Mouse (Mus musculus) spleen, adult 2 months (tissue): Measurements from ENCODE around the gene Sema4d. TPM values are rescaled to one million over a fixed set of nuclear protein-coding genes. Genes with fewer than 3 reads are reported as not detected.

ENCODE experiments used
- DNase-seq, 2 experiments: peaks; one replicate each; pipeline versions ENCODE4 v3.0.0 to v3.0.0-alpha.2; 2012 to 2021; ENCODE audit warnings: low spot score in 2 of 2, low read depth in 1 of 2
- H3K27ac ChIP-seq: fragments of 200-500 bp; 2 replicates; pipeline ENCODE4 v1.5.1; 2012; ENCODE audit warnings: low read length, inconsistent platforms; ENCODE audit not compliant: insufficient read depth
- H3K27me3 ChIP-seq: fragments of 200-500 bp; 2 replicates; pipeline ENCODE4 v1.6.1; 2012; ENCODE audit warnings: mild to moderate bottlenecking, moderate library complexity, low read length, inconsistent platforms; ENCODE audit not compliant: control insufficient read depth, insufficient read depth
- H3K36me3 ChIP-seq: fragments of 200-500 bp; 2 replicates; pipeline ENCODE4 v1.6.1; 2012; ENCODE audit warnings: mild to moderate bottlenecking, low read length, inconsistent platforms; ENCODE audit not compliant: control insufficient read depth, insufficient read depth
- H3K4me1 ChIP-seq: fragments of 200-500 bp; 2 replicates; pipeline ENCODE4 v1.6.1; 2011; ENCODE audit warnings: inconsistent platforms; ENCODE audit not compliant: control insufficient read depth, insufficient read depth, insufficient read length
- H3K4me3 ChIP-seq: fragments of 200-500 bp; 2 replicates; pipeline ENCODE4 v1.5.1; 2011; ENCODE audit warnings: mild to moderate bottlenecking, inconsistent platforms; ENCODE audit not compliant: insufficient read depth, insufficient read length; ENCODE audit errors: extremely low read depth
- CTCF ChIP-seq: fragments of 200-500 bp; IDR thresholded peaks from 2 replicates; pipeline ENCODE4 v1.5.1; 2011; ENCODE audit warnings: mild to moderate bottlenecking, inconsistent platforms; ENCODE audit not compliant: insufficient read depth, insufficient read length, insufficient replicate concordance; ENCODE audit errors: extremely low read depth
- POLR2A ChIP-seq: fragments of 200-500 bp; IDR thresholded peaks from 2 replicates; pipeline ENCODE4 v1.6.1; 2011; ENCODE audit warnings: low read depth, low read length, inconsistent platforms
- WGBS: fragments of 180-500 bp; shearing (Covaris S2); methylation state at CpG from one replicate; pipeline ENCODE4 v1.1.7; 2018; 5-methylcytosine and 5-hydroxymethylcytosine counted together
- polyA plus RNA-seq: library from polyadenylated mRNA; depleted of rRNA; stranded (reverse); fragments of >200 nt; gene quantifications from 2 replicates; pipeline ENCODE4 v1.2.3, GENCODE M21; 2012

The Sema4d gene
- polyA plus RNA-seq, 1 experiment: 77.0 TPM

DNA sequence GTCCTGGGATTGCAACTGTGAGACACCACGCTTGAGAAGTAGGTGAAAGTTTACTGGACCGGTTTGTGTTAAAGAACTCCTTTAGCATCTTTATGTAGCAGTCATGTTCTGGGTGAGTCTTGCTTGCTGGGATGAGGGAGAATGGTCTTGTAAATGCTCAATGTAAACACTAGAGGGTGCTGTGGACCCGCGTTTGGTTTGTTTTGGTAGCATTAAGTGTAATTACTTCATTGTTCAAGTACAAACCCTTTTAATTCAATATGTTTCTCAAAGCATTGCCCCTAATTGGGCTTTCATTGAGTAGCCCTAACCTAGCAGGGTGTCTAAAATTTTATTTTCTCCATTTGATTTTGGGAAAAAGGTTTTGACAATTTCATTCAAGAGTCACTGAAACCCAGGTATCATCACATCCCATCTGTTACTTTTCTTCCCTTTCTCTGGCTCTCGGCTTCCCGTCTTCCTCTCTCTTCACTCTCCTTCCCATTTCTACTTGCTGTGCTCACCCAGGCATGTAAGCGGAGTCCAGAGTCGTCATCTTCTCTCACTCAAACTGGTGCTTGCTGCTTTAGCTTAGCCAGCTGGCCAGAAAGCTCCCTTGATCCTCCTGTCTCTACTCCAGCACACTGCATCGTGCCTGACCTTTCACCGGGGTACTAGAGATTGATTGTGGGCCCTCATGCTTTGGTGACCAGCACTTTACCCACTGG is 37.4 kb upstream of the Sema4d start:
- Histone ChIP-seq H3K27ac (no peak overlapping the region), H3K4me3 (no peak overlapping the region), H3K4me1 (no peaks in the 10 kb centered on the region), H3K27me3 (no peaks in the 10 kb centered on the region), H3K36me3 (no peaks in the 10 kb centered on the region)
- TF ChIP-seq POLR2A: no peak
- peak; percentile 16; the same call in 1 of the 2 replicates for TF ChIP-seq CTCF
- peak in 1 of 2 experiments; percentile 30 for DNase-seq
- 35% methylated on average over 10 of the region's 10 CpGs for WGBS

DNA sequence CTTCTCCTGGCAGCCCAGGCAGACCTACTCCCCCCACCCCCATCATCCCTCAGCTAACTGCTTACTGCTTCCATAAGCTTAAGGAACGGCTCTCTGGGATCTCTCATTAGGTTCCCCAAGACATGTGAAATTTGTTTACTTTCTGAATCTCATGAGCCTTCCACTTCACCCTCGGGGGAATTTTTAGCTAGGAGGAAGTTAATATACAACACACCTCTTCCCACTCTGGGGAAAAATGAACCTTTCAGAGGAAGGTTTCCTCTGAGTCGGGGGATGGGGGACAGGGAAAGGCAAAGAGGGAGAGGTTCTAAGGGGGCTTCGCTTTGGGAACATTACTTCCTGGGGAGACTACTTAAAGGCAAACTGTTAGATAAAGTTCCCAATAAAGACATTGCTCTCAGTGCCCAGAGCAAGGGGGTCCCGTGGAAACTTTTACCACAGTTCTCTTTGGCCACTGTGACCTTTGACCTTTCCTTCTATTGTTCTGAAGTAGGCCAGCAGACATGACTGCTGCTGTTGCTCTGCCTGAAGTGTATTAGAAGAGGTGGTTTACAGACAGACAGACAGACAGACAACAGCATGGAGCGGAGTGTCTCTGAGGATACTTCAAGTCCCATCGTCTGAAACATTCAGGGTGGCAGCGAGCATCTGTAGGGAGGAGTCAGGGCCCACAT is 30.4 kb upstream of the Sema4d start:
- no peaks in the 10 kb centered on the region for H3K27me3 ChIP-seq
- TF ChIP-seq CTCF (no peak), POLR2A (no peak)
- no peaks in the 10 kb centered on the region for H3K36me3 ChIP-seq
- no peak for DNase-seq
- H3K4me1 ChIP-seq: no peaks in the 10 kb centered on the region
- WGBS: 55% methylated on average over 8 of the region's 8 CpGs
- H3K27ac ChIP-seq: no peak overlapping the region
- H3K4me3 ChIP-seq: no peak overlapping the region

DNA sequence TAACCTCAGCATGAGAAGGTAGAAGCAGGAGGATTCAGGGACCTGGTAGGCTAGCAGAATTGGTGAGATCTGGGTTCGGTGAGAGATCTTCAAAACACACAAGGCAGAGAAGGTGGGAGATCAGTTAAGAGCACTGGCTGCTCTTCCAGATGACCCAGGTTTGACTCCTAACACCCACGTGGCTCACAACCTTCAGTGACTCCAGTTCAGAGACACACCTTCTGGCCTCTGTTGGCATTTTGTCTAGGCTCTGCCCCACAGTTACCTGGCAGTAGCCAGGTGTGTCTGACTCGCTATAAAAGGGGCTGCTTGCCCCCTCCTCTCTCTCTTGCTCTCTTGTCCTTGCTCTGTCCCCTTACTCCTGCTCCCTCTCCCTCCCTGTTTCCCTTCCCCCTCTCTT is 28.4 kb upstream of the Sema4d start:
- Histone ChIP-seq H3K4me3 (no peak overlapping the region), H3K4me1 (no peaks in the 10 kb centered on the region), H3K36me3 (no peaks in the 10 kb centered on the region), H3K27ac (no peak overlapping the region), H3K27me3 (no peaks in the 10 kb centered on the region)
- WGBS: 69% methylated on average over 3 of the region's 3 CpGs
- DNase-seq: no peak
- TF ChIP-seq CTCF (no peak), POLR2A (no peak)

DNA sequence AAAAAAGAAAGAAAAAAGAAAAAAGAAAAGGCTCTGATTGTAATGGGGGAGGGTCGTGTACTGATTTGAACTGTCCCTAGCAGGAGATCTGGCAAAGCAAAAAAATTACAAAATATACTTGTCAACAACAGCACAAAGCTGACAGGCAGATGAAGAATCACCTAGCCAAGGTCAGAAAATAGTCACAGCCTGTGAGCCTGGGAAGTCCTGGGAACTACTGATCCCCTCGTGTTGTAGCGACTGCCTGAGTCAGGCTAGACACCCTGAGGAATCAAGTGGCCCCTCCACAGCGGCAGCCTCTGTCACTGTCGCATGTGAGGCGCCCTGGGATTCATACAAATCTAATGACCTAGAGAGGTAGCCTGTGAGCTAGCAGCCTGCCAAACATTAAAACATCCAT is 25.8 kb upstream of the Sema4d start:
- H3K4me3 ChIP-seq: no peak overlapping the region
- peaks cover 4% of the 10 kb centered on the region; the same call in 1 of the 2 replicates for H3K4me1 ChIP-seq
- H3K27me3 ChIP-seq: no peaks in the 10 kb centered on the region
- TF ChIP-seq CTCF (no peak), POLR2A (no peak)
- DNase-seq: no peak
- 86% methylated on average over 6 of the region's 6 CpGs for WGBS
- no peak overlapping the region for H3K27ac ChIP-seq
- no peaks in the 10 kb centered on the region for H3K36me3 ChIP-seq

DNA sequence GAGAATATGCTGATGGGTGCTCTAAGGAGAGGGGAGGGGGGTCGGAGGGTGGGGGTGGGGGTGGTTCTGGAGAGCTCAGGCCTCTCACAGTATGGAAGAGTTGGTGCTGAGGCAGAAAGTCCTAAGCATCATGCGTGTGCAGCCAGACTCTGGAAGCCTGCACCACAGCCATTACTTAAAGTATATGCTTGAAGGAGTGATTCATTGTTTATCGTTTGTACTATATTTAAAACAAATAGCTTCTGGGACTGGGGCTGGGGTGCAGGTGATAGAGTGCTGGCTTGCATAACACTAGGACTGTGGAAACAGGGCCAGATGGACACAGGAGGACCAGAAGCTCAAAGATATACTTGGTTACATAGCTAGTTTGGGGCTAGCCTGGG is 25.4 kb upstream of the Sema4d start:
- Histone ChIP-seq H3K27me3 (no peaks in the 10 kb centered on the region), H3K4me1 (peaks cover 8% of the 10 kb centered on the region; the same call in 1 of the 2 replicates), H3K4me3 (no peak overlapping the region), H3K27ac (no peak overlapping the region), H3K36me3 (no peaks in the 10 kb centered on the region)
- whole genome bisulfite sequencing: 85% methylated on average over 3 of the region's 3 CpGs
- no peak for TF ChIP-seq POLR2A
- no peak for TF ChIP-seq CTCF
- no peak for DNase-seq

DNA sequence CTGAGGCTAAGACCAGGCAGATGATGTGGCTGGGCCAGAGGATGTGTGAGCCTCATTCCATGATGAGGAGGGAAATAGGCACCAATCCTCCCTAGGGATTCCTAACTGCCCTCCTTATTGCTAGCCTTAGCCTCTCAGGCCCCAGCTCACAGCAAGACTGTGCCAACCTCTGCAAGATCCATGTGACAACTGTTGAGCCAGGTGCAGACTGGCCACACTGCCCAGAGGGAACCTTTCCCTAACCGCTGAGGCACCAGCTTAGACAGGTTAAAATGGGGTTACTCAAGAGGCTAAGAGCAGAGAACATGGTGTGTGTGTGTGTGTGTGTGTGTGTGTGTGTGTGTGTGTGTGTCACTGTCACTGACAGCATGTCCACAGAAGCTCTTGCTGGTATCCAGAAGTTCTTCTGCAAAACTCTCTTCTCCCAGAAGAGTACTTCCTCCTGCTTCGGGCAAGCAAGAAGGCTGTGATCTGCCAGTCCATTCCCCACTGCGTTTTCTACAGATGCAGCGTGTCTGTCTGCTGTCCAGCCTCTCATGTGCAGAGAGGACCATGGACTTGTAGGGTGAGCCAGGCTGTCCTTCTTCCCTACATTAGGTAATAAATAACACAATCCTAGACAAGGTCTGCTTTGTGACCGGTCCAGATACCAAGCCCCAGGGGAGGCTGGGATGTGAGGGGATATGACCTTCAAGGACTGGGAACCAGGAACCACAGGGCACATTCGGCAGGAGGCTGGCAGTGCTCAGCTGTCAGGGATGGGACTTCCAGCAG is 24.8 kb upstream of the Sema4d start:
- no peak overlapping the region for H3K27ac ChIP-seq
- no peak for DNase-seq
- TF ChIP-seq POLR2A (no peak), CTCF (no peak)
- WGBS: 68% methylated on average over 6 of the region's 6 CpGs
- H3K4me1 ChIP-seq: peaks cover 8% of the 10 kb centered on the region; the same call in 1 of the 2 replicates
- H3K36me3 ChIP-seq: no peaks in the 10 kb centered on the region
- H3K4me3 ChIP-seq: no peak overlapping the region
- H3K27me3 ChIP-seq: no peaks in the 10 kb centered on the region

DNA sequence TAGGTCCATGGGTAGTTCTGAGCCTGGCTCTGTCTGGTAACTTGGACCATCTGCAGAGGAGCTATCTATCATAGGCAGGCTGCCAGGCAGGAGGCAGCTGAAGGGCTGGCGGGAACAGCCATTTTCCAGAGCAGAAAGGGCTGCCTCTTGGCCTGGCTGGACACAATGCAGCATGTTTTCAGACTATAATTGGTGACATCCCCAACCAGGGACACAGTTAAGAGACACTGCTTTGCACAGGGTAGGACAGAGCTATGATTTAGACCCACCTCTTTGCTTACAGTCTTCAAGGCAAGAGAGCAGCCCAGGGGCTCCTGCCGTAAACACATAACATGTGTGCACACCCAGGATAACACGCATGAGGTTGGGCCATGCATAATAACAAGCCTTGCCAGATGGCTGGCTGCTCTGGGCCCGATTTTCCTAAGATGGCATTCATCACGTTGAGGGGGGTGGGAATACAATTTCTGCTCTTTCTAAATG is 23.1 kb upstream of the Sema4d start:
- H3K36me3 ChIP-seq: no peaks in the 10 kb centered on the region
- H3K27ac ChIP-seq: no peak overlapping the region
- no peaks in the 10 kb centered on the region for H3K27me3 ChIP-seq
- TF ChIP-seq POLR2A: no peak
- TF ChIP-seq CTCF: no peak
- no peak for DNase-seq
- H3K4me1 ChIP-seq: peaks cover 8% of the 10 kb centered on the region; the same call in 1 of the 2 replicates
- WGBS: 86% methylated on average over 5 of the region's 5 CpGs
- H3K4me3 ChIP-seq: no peak overlapping the region
